Mouse (Mus musculus) heart, adult 2 months (tissue): ENCODE results near the gene Pter.

Source experiments
- CTCF ChIP-seq: fragments of 200-600 bp; IDR thresholded peaks from 2 replicates; pipeline ENCODE4 v1.8.1; 2022; ENCODE audit warnings: antibody characterized with exemption, mild to moderate bottlenecking, moderate library complexity
- EP300 ChIP-seq: fragments of 200-500 bp; IDR thresholded peaks from 2 replicates; pipeline ENCODE4 v1.6.1; 2011; ENCODE audit warnings: low read depth, low read length, control low read depth; ENCODE audit not compliant: insufficient read depth
- POLR2A ChIP-seq: fragments of 200-500 bp; IDR thresholded peaks from 2 replicates; pipeline ENCODE4 v1.6.1; 2011; ENCODE audit warnings: mild to moderate bottlenecking, low read depth, low read length, control low read depth; ENCODE audit not compliant: insufficient read depth

- no peak for TF ChIP-seq CTCF
- TF ChIP-seq POLR2A = no peak
- TF ChIP-seq EP300 = no peak
Measured at GRCm38 (mm10) chr2:12881009-12881408, 42.8 kb upstream of the Pter start.
